Mouse (Mus musculus): ENCODE data around the gene Prcc.

DNA sequence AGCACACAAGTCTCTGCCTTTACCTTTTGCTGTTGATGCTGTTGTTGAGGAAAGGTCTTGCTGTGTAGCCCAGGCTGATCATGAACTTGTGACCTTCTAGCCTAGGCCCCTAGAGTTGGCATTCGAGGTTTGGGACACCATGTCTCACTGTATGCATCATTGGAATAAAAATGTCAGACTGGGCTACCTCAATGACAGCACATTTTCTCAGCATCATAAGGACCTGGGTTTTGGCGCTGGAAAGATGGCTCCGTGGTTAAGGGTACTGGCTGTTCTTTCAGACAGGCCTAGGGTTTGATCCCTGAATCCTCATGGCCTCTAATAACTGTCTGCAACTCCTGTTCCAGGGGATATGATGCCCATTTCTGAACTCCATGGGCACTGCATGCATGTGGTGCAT, 14.4 kb upstream of the Prcc start:
- TF ChIP-seq CTCF (IDR thresholded peaks at IDR 0.05; ENCODE audit: low read depth, low read length) (no peak), POLR2A (IDR thresholded peaks at IDR 0.05; ENCODE audit: borderline replicate concordance, low read depth, low read length) (no peak)
